9 mouse cellular contexts compared by ENCODE assay signal in the genomic region with DNA sequence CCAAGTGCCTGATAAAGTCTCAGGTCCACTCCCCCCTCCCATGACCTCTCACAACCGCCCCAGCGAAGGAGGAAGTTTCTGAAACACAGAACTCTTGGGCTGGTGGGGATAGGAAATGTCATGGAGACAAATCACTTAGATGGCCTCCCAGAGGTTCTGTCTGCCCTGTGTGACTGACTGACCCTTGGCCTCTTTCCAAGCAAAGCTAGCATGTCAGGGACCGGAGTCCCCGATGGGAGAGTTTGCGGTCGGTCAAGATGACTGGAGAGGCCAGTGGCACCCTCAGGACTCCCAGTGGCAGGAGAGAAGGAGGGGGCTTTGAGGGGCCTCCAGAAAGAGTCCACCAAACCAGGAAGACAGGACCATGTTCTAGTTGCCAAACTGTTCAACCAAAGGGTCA. TPM values are rescaled to one million over a fixed set of nuclear protein-coding genes. Genes with fewer than 3 reads are reported as not detected.
DNase-seq lines count a peak whose midpoint lies in the region; ATAC-seq and TF ChIP-seq lines count a peak whose summit lies in the region.
"Had no signal": no experiment of that assay in that cellular context is flagged by ENCODE, and none has a peak within 500 bp of the region (broad histone marks: within the 10 kb centered on the region; RNA-seq: fewer than 3 reads in every experiment).

No protein-coding gene starts in this region.

- ATAC-seq in heart, embryonic 16.5 days (replicated peaks; ENCODE audit: extremely low read depth, insufficient read depth, low FRiP score), result no peak
- no peak for ATAC-seq in neural tube, embryonic 15.5 days (ENCODE audit: low FRiP score)

- DNase-seq in layer of hippocampus, adult 2 months (ENCODE audit: low spot score in 2 of 2), result no peak
- DNase-seq in layer of hippocampus, adult 11-12 months (ENCODE audit: low spot score), result no peak
- DNase-seq in limb, embryonic 10.5 days (ENCODE audit: low spot score), result no peak
- no peak for DNase-seq in right cerebral cortex, adult 18-20 months
- no peak for DNase-seq in left cerebral cortex, adult 18-20 months (ENCODE audit: low spot score in 2 of 2)
- no peak for DNase-seq in layer of hippocampus, adult 8-10 months (ENCODE audit: low spot score in 2 of 2)

- peak overlapping the region; percentile 96 for H3K4me2 ChIP-seq in heart, embryonic 16.5 days (ENCODE audit: low read depth, low read length)
- peak overlapping the region; percentile 75 for H3K4me2 ChIP-seq in neural tube, embryonic 15.5 days

- peaks cover 8% of the 10 kb centered on the region for H3K36me3 ChIP-seq in heart, embryonic 16.5 days (ENCODE audit: control insufficient read depth, insufficient read depth)
- peaks cover 53% of the 10 kb centered on the region for H3K36me3 ChIP-seq in limb, embryonic 10.5 days
- H3K36me3 ChIP-seq in neural tube, embryonic 15.5 days, result peaks cover 18% of the 10 kb centered on the region

- 6% methylated on average over 6 of the region's 6 CpGs for WGBS in heart, embryonic 16.5 days
- WGBS in limb, embryonic 10.5 days, result 29% methylated on average over 6 of the region's 6 CpGs
- WGBS in neural tube, embryonic 15.5 days, result 33% methylated on average over 6 of the region's 6 CpGs

- H3K9ac ChIP-seq in heart, embryonic 16.5 days (ENCODE audit: low read length), result peak overlapping the region; percentile 94
- H3K9ac ChIP-seq in neural tube, embryonic 15.5 days (replicated peaks), result peak overlapping the region; percentile 93

- peak overlapping the region; percentile 98 for H3K27ac ChIP-seq in layer of hippocampus, adult 2 months
- peak overlapping the region; percentile 97 for H3K27ac ChIP-seq in heart, embryonic 16.5 days (ENCODE audit: low read length)
- H3K27ac ChIP-seq in limb, embryonic 10.5 days, result peak overlapping the region; percentile 97
- peak overlapping the region; percentile 84; the same call in 1 of the 2 replicates for H3K27ac ChIP-seq in neural tube, embryonic 15.5 days (replicated peaks)

- no peaks in the 10 kb centered on the region for H3K9me3 ChIP-seq in heart, embryonic 16.5 days (replicated peaks; ENCODE audit: control insufficient read depth, low read length)
- H3K9me3 ChIP-seq in limb, embryonic 10.5 days (replicated peaks), result no peaks in the 10 kb centered on the region
- no peaks in the 10 kb centered on the region for H3K9me3 ChIP-seq in neural tube, embryonic 15.5 days (replicated peaks)

- H3K4me1 ChIP-seq in heart, embryonic 16.5 days (ENCODE audit: control insufficient read depth, insufficient read depth, low read length), result peaks cover 34% of the 10 kb centered on the region
- H3K4me1 ChIP-seq in limb, embryonic 10.5 days, result peaks cover 99% of the 10 kb centered on the region
- peaks cover 69% of the 10 kb centered on the region for H3K4me1 ChIP-seq in neural tube, embryonic 15.5 days

- H3K4me3 ChIP-seq in layer of hippocampus, adult 2 months, result peak overlapping the region; percentile 83
- peak overlapping the region; percentile 78 for H3K4me3 ChIP-seq in heart, embryonic 16.5 days (ENCODE audit: low read length)
- peak overlapping the region; percentile 92 for H3K4me3 ChIP-seq in limb, embryonic 10.5 days
- peak overlapping the region; percentile 69 for H3K4me3 ChIP-seq in neural tube, embryonic 15.5 days (replicated peaks)
- H3K4me3 ChIP-seq: erythroblast, embryonic 14.5 days had no signal

- no peaks in the 10 kb centered on the region for H3K27me3 ChIP-seq in heart, embryonic 16.5 days (ENCODE audit: control insufficient read depth, insufficient read depth, low read length)
- peaks cover 12% of the 10 kb centered on the region for H3K27me3 ChIP-seq in limb, embryonic 10.5 days (ENCODE audit: low read depth, poor library complexity, severe bottlenecking)
- no peaks in the 10 kb centered on the region for H3K27me3 ChIP-seq in neural tube, embryonic 15.5 days (replicated peaks)

- no peak for TF ChIP-seq CTCF in layer of hippocampus, adult 2 months (conservative IDR thresholded peaks at IDR 0.05)

RNA-seq across cellular contexts. Expression of a gene that starts 1.2 kb away (rescaled TPM):
- 100 to 1,000 TPM; 113 to 116 TPM for total RNA-seq in layer of hippocampus, adult 2 months (2021)
- 49.9 and 57.0 TPM in 2 replicates for polyA plus RNA-seq in heart, embryonic 16.5 days (2015; fragmentation: Nextera tagmentation; extraction: Ambion mirVana)
- 44.2 and 55.2 TPM in 2 replicates for polyA plus RNA-seq in limb, embryonic 10.5 days (2016; fragmentation: Nextera tagmentation; extraction: Ambion mirVana)
- polyA plus RNA-seq in neural tube, embryonic 15.5 days (2015; fragmentation: Nextera tagmentation; extraction: Ambion mirVana), result 113 and 126 TPM in 2 replicates
- 10 to 100 TPM; 51.9 to 65.6 TPM for total RNA-seq in left cerebral cortex, adult 18-20 months (2021)
- total RNA-seq in layer of hippocampus, adult 8-10 months (2022), result 100 to 1,000 TPM; 115 to 132 (median 124) TPM

RNA-seq across cellular contexts. Expression of a gene that starts 9.8 kb away (rescaled TPM):
- 1 to 10 TPM; 4.6 to 5.2 TPM for total RNA-seq in layer of hippocampus, adult 2 months (2021)
- polyA plus RNA-seq in heart, embryonic 16.5 days (2015; fragmentation: Nextera tagmentation; extraction: Ambion mirVana), result 0.17 and 0.62 TPM in 2 replicates
- polyA plus RNA-seq in limb, embryonic 10.5 days (2016; fragmentation: Nextera tagmentation; extraction: Ambion mirVana), result 1.0 and 1.3 TPM in 2 replicates
- polyA plus RNA-seq in neural tube, embryonic 15.5 days (2015; fragmentation: Nextera tagmentation; extraction: Ambion mirVana), result 3.1 and 3.5 TPM in 2 replicates
- total RNA-seq in left cerebral cortex, adult 18-20 months (2021), result 1 to 10 TPM; 2.2 to 3.7 TPM
- total RNA-seq in layer of hippocampus, adult 8-10 months (2022), result 1 to 10 TPM; 3.1 to 6.3 (median 5.0) TPM
- polyA plus RNA-seq: erythroblast, embryonic 14.5 days had no signal

RNA-seq across cellular contexts. Expression of a gene that starts 21.3 kb away (rescaled TPM):
- total RNA-seq in layer of hippocampus, adult 2 months (2021), result 10 to 100 TPM; 12.0 to 14.3 TPM
- polyA plus RNA-seq in heart, embryonic 16.5 days (2015; fragmentation: Nextera tagmentation; extraction: Ambion mirVana), result 15.1 and 16.5 TPM in 2 replicates
- 52.3 and 52.8 TPM in 2 replicates for polyA plus RNA-seq in limb, embryonic 10.5 days (2016; fragmentation: Nextera tagmentation; extraction: Ambion mirVana)
- polyA plus RNA-seq in neural tube, embryonic 15.5 days (2015; fragmentation: Nextera tagmentation; extraction: Ambion mirVana), result 18.1 and 18.8 TPM in 2 replicates
- 10 to 100 TPM in 1 of 2 experiments, 1 to 10 TPM in 1; 9.2 to 10.7 TPM for total RNA-seq in left cerebral cortex, adult 18-20 months (2021)
- 10 to 100 TPM; 12.2 to 17.8 (median 12.3) TPM for total RNA-seq in layer of hippocampus, adult 8-10 months (2022)

RNA-seq across cellular contexts. Expression of a gene that starts 21.4 kb away (rescaled TPM):
- 10 to 100 TPM; 28.5 to 32.3 TPM for total RNA-seq in layer of hippocampus, adult 2 months (2021)
- 79.1 and 87.0 TPM in 2 replicates for polyA plus RNA-seq in heart, embryonic 16.5 days (2015; fragmentation: Nextera tagmentation; extraction: Ambion mirVana)
- polyA plus RNA-seq in limb, embryonic 10.5 days (2016; fragmentation: Nextera tagmentation; extraction: Ambion mirVana), result 243 and 267 TPM in 2 replicates
- 51.8 and 85.1 TPM in 2 replicates for polyA plus RNA-seq in neural tube, embryonic 15.5 days (2015; fragmentation: Nextera tagmentation; extraction: Ambion mirVana)
- total RNA-seq in left cerebral cortex, adult 18-20 months (2021), result 10 to 100 TPM; 22.9 to 25.9 TPM
- total RNA-seq in layer of hippocampus, adult 8-10 months (2022), result 10 to 100 TPM; 27.7 to 36.7 (median 33.7) TPM

RNA-seq across cellular contexts. Expression of a gene that starts 47.0 kb away (rescaled TPM):
- 100 to 1,000 TPM; 391 to 411 TPM for total RNA-seq in layer of hippocampus, adult 2 months (2021)
- polyA plus RNA-seq in heart, embryonic 16.5 days (2015; fragmentation: Nextera tagmentation; extraction: Ambion mirVana), result 22.3 and 25.6 TPM in 2 replicates
- 1.5 TPM in 2 replicates for polyA plus RNA-seq in limb, embryonic 10.5 days (2016; fragmentation: Nextera tagmentation; extraction: Ambion mirVana)
- polyA plus RNA-seq in neural tube, embryonic 15.5 days (2015; fragmentation: Nextera tagmentation; extraction: Ambion mirVana), result 76.7 and 77.0 TPM in 2 replicates
- total RNA-seq in left cerebral cortex, adult 18-20 months (2021), result 100 to 1,000 TPM; 392 to 424 TPM
- total RNA-seq in layer of hippocampus, adult 8-10 months (2022), result 100 to 1,000 TPM; 386 to 493 (median 443) TPM
